Mouse (Mus musculus): ENCODE data around the gene Slc30a5.

Slc30a5 gene

DNA sequence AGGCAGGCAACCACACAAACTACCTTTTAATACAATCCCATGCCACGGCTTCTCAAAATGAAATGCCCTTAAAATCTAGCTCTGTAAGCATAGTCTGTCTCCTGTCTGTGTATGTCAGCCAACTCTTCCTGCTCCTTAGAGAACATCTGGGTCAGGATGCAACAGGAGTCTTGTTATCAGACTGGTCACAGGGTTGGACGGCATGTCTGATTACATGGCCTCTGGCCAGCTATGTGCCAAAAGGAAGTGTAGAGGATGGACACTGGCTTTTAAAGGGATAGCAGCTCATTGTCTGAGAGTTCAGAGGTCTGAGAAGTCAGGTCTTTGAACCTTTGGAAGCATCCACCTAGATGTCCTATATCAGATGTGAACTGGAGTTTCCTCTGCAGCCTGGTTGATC, 77.9 kb downstream of the Slc30a5 start:
- no peak for DNase-seq (ENCODE audit: low spot score)

DNA sequence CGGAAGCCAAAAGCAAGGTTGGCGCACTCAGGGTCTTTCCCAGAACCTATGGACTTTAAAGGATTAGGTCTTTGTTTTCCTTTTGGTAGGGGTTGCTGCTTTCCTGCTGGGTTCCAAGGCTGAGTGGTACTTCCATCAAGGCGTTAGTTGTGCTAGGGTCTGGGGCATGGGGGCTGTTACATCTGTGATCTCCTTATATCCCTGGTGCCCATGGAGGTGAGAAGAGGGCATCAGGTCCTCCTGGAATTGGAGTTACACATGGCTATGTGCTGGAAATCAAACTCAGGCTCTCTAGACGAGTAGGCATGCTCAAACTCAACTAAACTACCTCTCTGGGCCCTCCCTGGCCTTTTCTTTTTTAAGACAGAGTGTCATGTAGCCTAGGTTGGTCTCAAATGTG, 79.0 kb downstream of the Slc30a5 start:
- DNase-seq (ENCODE audit: low spot score) = no peak

DNA sequence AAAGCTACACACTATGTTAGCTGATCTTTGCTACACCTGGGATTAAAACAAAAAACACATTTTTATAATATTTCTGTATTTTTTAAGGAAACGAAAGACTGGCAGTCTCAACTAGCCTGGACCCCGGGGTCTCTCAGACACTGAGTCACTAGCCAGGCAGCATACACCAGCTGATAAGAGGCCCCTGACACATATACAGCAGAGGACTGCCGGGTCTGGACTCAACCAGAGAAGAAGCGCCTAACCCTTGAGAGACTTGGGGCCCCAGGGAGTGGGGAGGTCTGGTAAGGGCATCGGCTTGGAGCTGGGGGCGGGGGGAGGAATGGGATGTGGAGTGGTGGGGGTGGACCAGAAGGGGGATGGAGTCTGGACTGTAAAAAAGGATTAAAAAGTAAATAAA, 80.2 kb downstream of the Slc30a5 start:
- DNase-seq (ENCODE audit: low spot score) = no peak
